Mouse (Mus musculus) neural tube, embryonic 14.5 days (tissue): ENCODE measurements around the gene Banf2. TPM values are rescaled to one million over a fixed set of nuclear protein-coding genes. Genes with fewer than 3 reads are reported as not detected.
A peak's percentile ranks its signal among the peaks of the same experiment; 100 is the strongest.

Source experiments
- ATAC-seq: fragments of 200-750 bp; cut with Nextera tagmentation; 2 replicates; pipeline ENCODE4 v1.8.0; 2017; ENCODE audit warnings: low read depth, mild to moderate bottlenecking, moderate TSS enrichment, moderate library complexity
- H3K27ac ChIP-seq: fragments of 300-500 bp; sonication (generic); 2 replicates; pipeline ENCODE4 v1.5.1; 2014; ENCODE audit warnings: low read depth, mild to moderate bottlenecking, control low read depth, low read length, moderate library complexity, mixed read lengths
- H3K27me3 ChIP-seq: fragments of 300-500 bp; sonication (generic); 2 replicates; pipeline ENCODE4 v1.6.1; 2014; ENCODE audit warnings: low read length; ENCODE audit not compliant: control insufficient read depth, insufficient read depth
- H3K36me3 ChIP-seq: fragments of 300-500 bp; sonication (generic); 2 replicates; pipeline ENCODE4 v1.6.1; 2014; ENCODE audit warnings: low read length, mixed read lengths; ENCODE audit not compliant: control insufficient read depth, insufficient read depth
- H3K4me1 ChIP-seq: fragments of 300-500 bp; sonication (generic); 2 replicates; pipeline ENCODE4 v1.6.1; 2014; ENCODE audit warnings: low read length; ENCODE audit not compliant: control insufficient read depth, insufficient read depth
- H3K4me2 ChIP-seq: fragments of 300-500 bp; sonication (generic); 2 replicates; pipeline ENCODE4 v1.6.1; 2014; ENCODE audit warnings: mild to moderate bottlenecking, low read depth, low read length, control low read depth
- H3K4me3 ChIP-seq: fragments of 300-500 bp; sonication (generic); 2 replicates; pipeline ENCODE4 v1.5.1; 2014; ENCODE audit warnings: low read depth, low read length, control low read depth, mixed read lengths
- H3K9ac ChIP-seq: fragments of 300-500 bp; sonication (generic); replicated peaks from 2 replicates; pipeline ENCODE4 v1.6.1; 2014; ENCODE audit warnings: low read depth, mild to moderate bottlenecking, control low read depth, low read length, mixed read lengths
- H3K9me3 ChIP-seq: fragments of 300-500 bp; sonication (generic); 2 replicates; pipeline ENCODE4 v1.6.1; 2016; ENCODE audit warnings: low read length; ENCODE audit not compliant: control insufficient read depth
- WGBS: fragments of 180-500 bp; shearing (Covaris S2); extraction: QIAGEN DNeasy Blood & Tissue Kit; methylation state at CpG from one replicate; pipeline ENCODE4 v1.1.7; 2014; 5-methylcytosine and 5-hydroxymethylcytosine counted together
- polyA plus RNA-seq: library from polyadenylated mRNA; unstranded; fragments of >200 nt; fragmentation: Nextera tagmentation; extraction: Ambion mirVana; gene quantifications from 2 replicates; pipeline ENCODE4 v1.2.1, GENCODE M21; 2014

The Banf2 gene
- polyA plus RNA-seq, 1 experiment from 2014 or later = not detected

GRCm38 (mm10) chr2:144046916-144047315, 14.1 kb downstream of the Banf2 start:
- Histone ChIP-seq H3K4me1 (no peaks in the 10 kb centered on the region), H3K9me3 (no peaks in the 10 kb centered on the region), H3K36me3 (no peaks in the 10 kb centered on the region), H3K27me3 (no peaks in the 10 kb centered on the region), H3K9ac (no peak overlapping the region), H3K4me3 (no peak overlapping the region), H3K4me2 (no peak overlapping the region), H3K27ac (no peak overlapping the region)
- ATAC-seq = no peak
- WGBS = 76% methylated on average over 11 of the region's 11 CpGs

DNA sequence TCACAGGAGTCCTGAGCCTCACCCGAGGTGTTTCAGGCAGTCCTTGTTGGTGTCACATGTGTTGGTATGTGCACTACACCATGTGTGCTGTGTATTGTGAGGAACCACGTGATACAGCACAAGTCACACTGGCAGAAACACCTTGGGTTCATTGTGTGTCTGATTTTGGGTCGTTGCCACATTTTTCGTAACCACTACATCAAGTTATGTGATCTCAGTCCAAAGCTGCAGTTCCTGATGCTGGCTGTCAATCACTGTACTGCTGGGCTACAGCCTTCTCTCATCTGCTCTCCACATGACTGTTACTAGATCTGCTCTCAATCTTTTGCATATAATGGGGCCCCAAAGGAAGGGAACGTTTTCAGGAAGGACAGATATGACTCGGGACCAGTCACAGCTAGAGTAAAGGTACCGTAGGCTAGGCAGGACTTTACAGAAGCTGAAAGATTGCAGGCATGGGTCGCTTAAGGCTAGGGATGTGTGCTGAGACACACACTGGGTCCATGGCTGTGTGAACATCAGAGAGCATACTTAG, 17.4 kb downstream of the Banf2 start:
- no peaks in the 10 kb centered on the region for H3K9me3 ChIP-seq
- no peaks in the 10 kb centered on the region for H3K27me3 ChIP-seq
- WGBS = 87% methylated on average over 8 of the region's 8 CpGs
- ATAC-seq = no peak
- no peak overlapping the region for H3K4me3 ChIP-seq
- no peak overlapping the region for H3K4me2 ChIP-seq
- H3K27ac ChIP-seq = no peak overlapping the region
- no peaks in the 10 kb centered on the region for H3K36me3 ChIP-seq
- H3K9ac ChIP-seq = no peak overlapping the region
- no peaks in the 10 kb centered on the region for H3K4me1 ChIP-seq

- Histone ChIP-seq H3K4me3 (no peak overlapping the region), H3K27ac (no peak overlapping the region), H3K4me1 (no peaks in the 10 kb centered on the region), H3K4me2 (no peak overlapping the region), H3K9ac (no peak overlapping the region), H3K27me3 (no peaks in the 10 kb centered on the region), H3K9me3 (no peaks in the 10 kb centered on the region), H3K36me3 (no peaks in the 10 kb centered on the region)
- WGBS = 92% methylated on average over 6 of the region's 6 CpGs
- ATAC-seq = no peak
Observed at GRCm38 (mm10) chr2:144050861-144051260, 18.0 kb downstream of the Banf2 start.

DNA sequence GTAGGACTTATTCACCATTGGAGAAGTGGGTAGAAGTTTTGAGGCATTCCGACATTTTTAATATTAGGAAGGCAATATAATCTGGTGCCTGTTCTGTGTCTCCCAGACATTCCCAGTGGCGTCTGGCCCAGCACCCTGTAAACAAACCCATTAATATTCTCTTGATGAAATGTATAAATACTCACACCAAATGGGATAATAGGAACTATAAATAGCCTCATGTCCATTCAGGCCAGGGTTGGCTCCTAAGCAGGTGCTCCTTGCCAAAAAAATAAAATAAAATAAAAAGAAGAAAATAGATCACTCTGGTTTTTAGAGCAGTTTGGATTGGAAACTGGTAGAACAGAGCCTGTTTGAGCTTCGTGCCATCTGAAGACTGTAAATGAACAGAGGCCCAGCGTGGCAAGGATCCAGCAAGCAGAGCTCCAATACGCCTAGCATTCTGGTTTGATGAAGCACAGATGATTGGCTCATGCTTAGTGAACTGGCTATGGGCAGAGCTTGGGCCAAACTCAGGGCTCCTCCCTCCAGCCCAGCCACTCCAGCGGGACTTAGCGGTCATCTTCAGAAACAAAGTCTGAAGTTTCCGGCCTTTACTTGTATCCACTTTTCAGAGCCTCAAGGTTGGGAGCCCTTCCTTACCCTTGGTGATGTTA, 19.7 kb downstream of the Banf2 start:
- H3K27me3 ChIP-seq = no peaks in the 10 kb centered on the region
- 0 out of 2 replicates have a peak, but pooled peaks have one; percentile 65 for ATAC-seq
- WGBS = 87% methylated on average over 8 of the region's 8 CpGs
- no peaks in the 10 kb centered on the region for H3K9me3 ChIP-seq
- no peak overlapping the region for H3K27ac ChIP-seq
- H3K9ac ChIP-seq = no peak overlapping the region
- no peaks in the 10 kb centered on the region for H3K36me3 ChIP-seq
- no peak overlapping the region for H3K4me2 ChIP-seq
- H3K4me3 ChIP-seq = no peak overlapping the region
- H3K4me1 ChIP-seq = no peaks in the 10 kb centered on the region

DNA sequence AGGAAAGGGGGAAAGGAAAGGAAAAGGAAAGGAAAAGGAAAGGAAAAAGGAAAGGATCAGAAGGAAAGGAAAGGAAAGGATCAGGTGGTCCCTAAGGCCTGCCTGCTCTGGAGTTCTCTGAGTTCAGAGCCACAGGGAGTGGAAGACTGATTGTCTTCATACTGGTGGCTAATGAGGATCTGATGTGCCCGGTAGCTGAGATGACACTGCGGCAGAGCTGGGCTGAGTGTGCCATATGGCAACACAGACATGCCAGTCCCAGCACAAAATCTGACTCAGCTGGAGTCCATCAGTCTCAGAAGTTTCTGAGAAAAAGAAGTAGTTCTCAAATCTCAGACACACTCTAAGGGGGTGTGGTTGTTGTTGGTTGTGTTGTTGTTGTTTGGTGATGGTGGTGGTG, 24.9 kb downstream of the Banf2 start:
- Histone ChIP-seq H3K27ac (no peak overlapping the region), H3K4me2 (no peak overlapping the region), H3K27me3 (no peaks in the 10 kb centered on the region), H3K4me1 (no peaks in the 10 kb centered on the region), H3K9me3 (no peaks in the 10 kb centered on the region), H3K36me3 (no peaks in the 10 kb centered on the region), H3K9ac (no peak overlapping the region), H3K4me3 (no peak overlapping the region)
- 81% methylated on average over 2 of the region's 2 CpGs for WGBS
- no peak for ATAC-seq

DNA sequence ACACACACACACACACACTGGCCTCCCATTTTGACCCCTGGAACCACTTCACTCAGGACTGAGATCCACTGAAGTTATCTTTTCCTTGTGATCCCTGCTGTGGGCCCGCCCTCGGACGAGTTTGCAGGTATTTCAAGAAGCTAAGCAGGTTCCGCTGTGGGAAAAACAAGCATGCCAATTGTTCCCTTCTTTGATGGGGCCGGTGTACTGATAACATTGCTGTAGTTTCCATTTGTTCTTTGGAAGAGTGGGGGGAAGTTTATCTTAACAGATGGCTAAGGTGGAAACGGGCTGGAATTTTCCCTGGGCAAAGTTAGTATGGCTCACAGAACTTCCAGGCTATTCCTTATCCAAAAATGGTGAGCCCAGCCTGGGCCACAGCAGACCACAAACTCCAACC, 28.8 kb downstream of the Banf2 start:
- 84% methylated on average over 6 of the region's 6 CpGs for WGBS
- ATAC-seq = no peak

GRCm38 (mm10) chr2:144065499-144065898, 32.6 kb downstream of the Banf2 start:
- H3K4me3 ChIP-seq = no peak overlapping the region
- ATAC-seq = no peak
- WGBS = 94% methylated on average over 2 of the region's 2 CpGs
- no peaks in the 10 kb centered on the region for H3K9me3 ChIP-seq
- no peak overlapping the region for H3K27ac ChIP-seq
- H3K4me1 ChIP-seq = no peaks in the 10 kb centered on the region
- H3K36me3 ChIP-seq = no peaks in the 10 kb centered on the region
- no peak overlapping the region for H3K4me2 ChIP-seq
- H3K27me3 ChIP-seq = no peaks in the 10 kb centered on the region
- H3K9ac ChIP-seq = no peak overlapping the region

More for the DNA sequence above, 28.8 kb downstream of the Banf2 start:
- H3K4me3 ChIP-seq = no peak overlapping the region
- no peaks in the 10 kb centered on the region for H3K4me1 ChIP-seq
- H3K9ac ChIP-seq = no peak overlapping the region
- no peaks in the 10 kb centered on the region for H3K36me3 ChIP-seq
- no peak overlapping the region for H3K27ac ChIP-seq
- no peak overlapping the region for H3K4me2 ChIP-seq
- no peaks in the 10 kb centered on the region for H3K27me3 ChIP-seq
- H3K9me3 ChIP-seq = no peaks in the 10 kb centered on the region

- Histone ChIP-seq H3K27ac (no peak overlapping the region), H3K4me3 (no peak overlapping the region), H3K9ac (no peak overlapping the region), H3K36me3 (no peaks in the 10 kb centered on the region), H3K27me3 (no peaks in the 10 kb centered on the region), H3K4me1 (no peaks in the 10 kb centered on the region), H3K9me3 (no peaks in the 10 kb centered on the region), H3K4me2 (no peak overlapping the region)
- ATAC-seq = no peak
- WGBS = 92% methylated on average over 4 of the region's 4 CpGs
Observed at GRCm38 (mm10) chr2:144069663-144070062, 36.8 kb downstream of the Banf2 start.

DNA sequence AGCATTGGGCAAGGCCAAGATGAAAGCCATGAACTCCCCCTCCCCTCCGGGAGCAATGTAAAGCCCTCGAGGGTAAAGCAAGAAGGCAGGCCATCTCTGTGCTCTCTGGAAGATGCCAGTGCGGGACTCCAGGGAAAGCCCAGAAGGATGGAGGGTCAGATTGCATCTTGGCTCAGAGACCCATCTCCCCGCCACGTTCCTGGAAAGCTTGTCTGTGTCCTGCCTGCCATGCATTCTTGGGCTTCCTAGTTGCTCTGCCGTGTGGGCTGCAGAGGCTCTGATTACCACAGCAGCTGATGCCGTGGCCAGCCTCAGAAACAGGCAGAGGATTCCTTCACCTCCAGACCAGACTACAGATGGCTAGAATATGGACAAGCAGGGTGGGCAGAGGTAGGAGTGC, 37.6 kb downstream of the Banf2 start:
- no peaks in the 10 kb centered on the region for H3K4me1 ChIP-seq
- ATAC-seq = no peak
- 77% methylated on average over 7 of the region's 7 CpGs for WGBS

More for the DNA sequence above, 37.6 kb downstream of the Banf2 start:
- no peak overlapping the region for H3K27ac ChIP-seq
- no peak overlapping the region for H3K9ac ChIP-seq
- H3K4me3 ChIP-seq = no peak overlapping the region
- H3K4me2 ChIP-seq = no peak overlapping the region
- H3K36me3 ChIP-seq = no peaks in the 10 kb centered on the region
- no peaks in the 10 kb centered on the region for H3K27me3 ChIP-seq
- H3K9me3 ChIP-seq = no peaks in the 10 kb centered on the region
